Mouse (Mus musculus) adrenal gland, postnatal 25 days (tissue): ENCODE measurements around the gene Zfp784. TPM values are rescaled to one million over a fixed set of nuclear protein-coding genes. Genes with fewer than 3 reads are reported as not detected.
"Not testable (repeated sequence)": the region's sequence is repeated elsewhere in the genome, so short reads cannot be mapped to it uniquely, and the experiment has no call there.

Experiments
- DNase-seq: peaks from one replicate; pipeline ENCODE4 v3.0.0; 2021; ENCODE audit warnings: mixed read lengths
- total RNA-seq: library from RNA; stranded (reverse); gene quantifications from 2 replicates; pipeline ENCODE4 v1.2.3, GENCODE M21; 2021

Zfp784 gene
- total RNA-seq, 1 experiment from 2014 or later: 5.5 TPM

GRCm38 (mm10) chr7:5020000-5020681 lies 18.1 kb downstream of the Zfp784 start, which contains the start of the genes Zfp865 and Ccdc106:
Gene Zfp865, plus strand, starts transcription at chr7:5020376.
Gene Ccdc106, plus strand, starts transcription at chr7:5020553.
- DNase-seq: peak; percentile 99

- DNase-seq: not testable (repeated sequence)
Measured at GRCm38 (mm10) chr7:5019576-5019975, 18.7 kb downstream of the Zfp784 start.

- DNase-seq: no peak
Measured at GRCm38 (mm10) chr7:5017931-5018330, 20.3 kb downstream of the Zfp784 start.

GRCm38 (mm10) chr7:5017352-5017751 lies 20.9 kb downstream of the Zfp784 start:
- DNase-seq: peak; percentile 20

GRCm38 (mm10) chr7:5016920-5017319 lies 21.3 kb downstream of the Zfp784 start:
- DNase-seq: no peak

GRCm38 (mm10) chr7:5016057-5016456 lies 22.2 kb downstream of the Zfp784 start:
- DNase-seq: no peak

- DNase-seq: peak; percentile 97
Measured at GRCm38 (mm10) chr7:5015118-5016001, 22.9 kb downstream of the Zfp784 start, which contains the start of gene Gm44973. Gene Gm44973, plus strand, starts transcription at chr7:5015496.

GRCm38 (mm10) chr7:5014251-5015117 lies 23.8 kb downstream of the Zfp784 start, which contains the start of the genes Zfp524 and Fiz1:
Gene Zfp524, plus strand, starts transcription at chr7:5014415.
Gene Fiz1, minus strand, starts transcription at chr7:5014697.
- peak; percentile 95 for DNase-seq

- DNase-seq: no peak
Measured at GRCm38 (mm10) chr7:5012681-5013513, 25.3 kb downstream of the Zfp784 start.

GRCm38 (mm10) chr7:5008229-5008628 lies 30.0 kb downstream of the Zfp784 start:
- DNase-seq: no peak

- DNase-seq: not testable (repeated sequence)
Measured at GRCm38 (mm10) chr7:5002876-5003275, 35.4 kb downstream of the Zfp784 start.

GRCm38 (mm10) chr7:4999876-5000275 lies 38.4 kb downstream of the Zfp784 start:
- DNase-seq: peak; percentile 33

- DNase-seq: no peak
Measured at GRCm38 (mm10) chr7:4996934-4997333, 41.3 kb downstream of the Zfp784 start.

GRCm38 (mm10) chr7:4996003-4996895 lies 42.0 kb downstream of the Zfp784 start, which contains the start of gene Zfp579:
Gene Zfp579, minus strand, starts transcription at chr7:4996158.
- peak; percentile 95 for DNase-seq

- DNase-seq: no peak
Measured at GRCm38 (mm10) chr7:4995268-4996002, 42.8 kb downstream of the Zfp784 start.

- no peak for DNase-seq
Measured at GRCm38 (mm10) chr7:4993999-4994788, 44.1 kb downstream of the Zfp784 start.

- no peak for DNase-seq
Measured at GRCm38 (mm10) chr7:4993347-4993998, 44.8 kb downstream of the Zfp784 start.

GRCm38 (mm10) chr7:4988250-4988649 lies 50.0 kb downstream of the Zfp784 start:
- DNase-seq: no peak
